Mouse (Mus musculus) layer of hippocampus, adult 8-10 months (tissue): Measurements from ENCODE around the gene Mpst. TPM values are rescaled to one million over a fixed set of nuclear protein-coding genes. Genes with fewer than 3 reads are reported as not detected.

ENCODE experiments used
- total RNA-seq, 4 experiments: library from RNA; stranded (reverse); gene quantifications; 2 replicates each; pipeline ENCODE4 v1.2.4; 2022

Mpst gene
- total RNA-seq, 4 experiments from 2014 or later = 23.1 to 38.1 (median 30.3) TPM

Other genes with a start within 250 kb of the Mpst start
- 10 to 100 TPM; 20.4 to 29.8 (median 25.7) TPM for gene Ift27, start 232.3 kb upstream of the Mpst start, total RNA-seq
- gene Pvalb, start 200.0 kb upstream of the Mpst start, total RNA-seq = 10 to 100 TPM; 58.2 to 61.8 (median 60.5) TPM
- 1 to 10 TPM; 1.2 to 5.0 (median 1.7) TPM for gene Ncf4, start 161.6 kb upstream of the Mpst start, total RNA-seq
- gene Csf2rb2, start 100.7 kb upstream of the Mpst start, total RNA-seq = 1 to 10 TPM; 1.4 to 4.5 (median 2.9) TPM
- gene Csf2rb, start 80.7 kb upstream of the Mpst start, total RNA-seq = 1 to 10 TPM; 1.8 to 9.4 (median 4.4) TPM
- not detected for gene Tex33, start 10.5 kb upstream of the Mpst start, total RNA-seq
- 10 to 100 TPM; 36.9 to 47.4 (median 42.3) TPM for gene Tst, start 509 bp upstream of the Mpst start, total RNA-seq
- 100 to 1,000 TPM; 245 to 269 (median 260) TPM for gene Kctd17, start 22.1 kb downstream of the Mpst start, total RNA-seq
- 1 to 10 TPM; 1.7 to 3.1 (median 2.9) TPM for gene Tmprss6, start 62.2 kb downstream of the Mpst start, total RNA-seq
- under 1 TPM; 0.12 to 0.50 (median 0.30) TPM for gene Il2rb, start 88.9 kb downstream of the Mpst start, total RNA-seq
- gene C1qtnf6, start 125.0 kb downstream of the Mpst start, total RNA-seq = 1 to 10 TPM; 2.1 to 3.4 (median 3.0) TPM
- 10 to 100 TPM; 25.8 to 31.9 (median 27.1) TPM for gene Sstr3, start 138.3 kb downstream of the Mpst start, total RNA-seq
- gene Rac2, start 166.4 kb downstream of the Mpst start, total RNA-seq = 10 to 100 TPM in 1 of 4 experiments, 1 to 10 TPM in 3; 1.5 to 21.5 (median 4.6) TPM
- gene Cyth4, start 190.6 kb downstream of the Mpst start, total RNA-seq = 10 to 100 TPM; 21.5 to 50.0 (median 36.0) TPM